Mouse (Mus musculus) lung, postnatal 0 days (tissue): ENCODE results near the gene Clec12b.

Source experiments
- CTCF ChIP-seq: IDR thresholded peaks from 2 replicates; pipeline ENCODE4 v1.5.1; 2016; ENCODE audit warnings: antibody characterized with exemption, mild to moderate bottlenecking
- EP300 ChIP-seq: IDR thresholded peaks from 2 replicates; pipeline ENCODE4 v1.6.1; 2016; ENCODE audit warnings: antibody characterized with exemption, mild to moderate bottlenecking, control low read depth

GRCm38 (mm10) chr6:129405999-129406398 lies 20.3 kb upstream of the Clec12b start:
- TF ChIP-seq EP300 (no peak), CTCF (no peak)
